Mouse (Mus musculus) lung, adult 2 months (tissue): ENCODE measurements around the gene Syt6.

ENCODE experiments used
- CTCF ChIP-seq: fragments of 200-500 bp; IDR thresholded peaks from 2 replicates; pipeline ENCODE4 v1.5.1; 2011; ENCODE audit warnings: mild to moderate bottlenecking, low read length, control low read depth; ENCODE audit not compliant: insufficient read depth
- POLR2A ChIP-seq: fragments of 200-500 bp; IDR thresholded peaks from 2 replicates; pipeline ENCODE4 v1.6.1; 2011; ENCODE audit warnings: low read depth, mild to moderate bottlenecking, control low read depth, low read length, borderline replicate concordance; ENCODE audit errors: extremely low read depth

DNA sequence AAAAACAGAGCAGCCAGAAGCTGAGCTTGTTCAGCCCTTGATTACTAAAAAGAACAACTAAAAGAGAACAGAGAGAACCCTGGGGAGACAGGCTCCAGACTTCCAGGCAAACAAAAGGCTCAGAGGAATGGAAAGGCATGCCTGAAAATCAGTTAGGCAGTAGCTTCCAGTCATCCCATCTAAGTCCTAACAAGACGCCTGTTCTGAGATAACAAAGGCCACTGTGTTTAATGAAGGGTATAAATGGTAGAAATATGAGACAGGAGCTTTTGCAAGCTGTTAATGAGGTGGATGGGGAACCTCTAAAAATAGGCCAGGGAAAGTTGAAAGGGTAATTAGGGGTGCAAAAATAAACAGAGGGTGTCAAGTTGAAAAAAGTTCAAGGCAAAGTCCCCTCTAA is 75.4 kb downstream of the Syt6 start:
- TF ChIP-seq CTCF (no peak), POLR2A (no peak)
